Mouse (Mus musculus) intestine, embryonic 15.5 days (tissue): Measurements from ENCODE around the gene Pdcd7. TPM values are rescaled to one million over a fixed set of nuclear protein-coding genes. Genes with fewer than 3 reads are reported as not detected.

Experiments
- ATAC-seq: fragments of 200-750 bp; cut with Nextera tagmentation; 2 replicates; pipeline ENCODE4 v1.8.0; 2017; ENCODE audit warnings: moderate TSS enrichment, moderate library complexity
- H3K27ac ChIP-seq: fragments of 300-500 bp; sonication (generic); 2 replicates; pipeline ENCODE4 v1.5.1; 2015; ENCODE audit warnings: mild to moderate bottlenecking, inconsistent platforms
- H3K27me3 ChIP-seq: fragments of 300-500 bp; sonication (generic); replicated peaks from 2 replicates; pipeline ENCODE4 v1.6.1; 2015; ENCODE audit warnings: inconsistent platforms
- H3K36me3 ChIP-seq: fragments of 300-500 bp; sonication (generic); 2 replicates; pipeline ENCODE4 v1.6.1; 2015; ENCODE audit warnings: inconsistent platforms
- H3K4me1 ChIP-seq: fragments of 300-500 bp; sonication (generic); replicated peaks from 2 replicates; pipeline ENCODE4 v1.6.1; 2015; ENCODE audit warnings: inconsistent platforms
- H3K4me2 ChIP-seq: fragments of 300-500 bp; sonication (generic); replicated peaks from 2 replicates; pipeline ENCODE4 v1.6.1; 2015; ENCODE audit warnings: mild to moderate bottlenecking, inconsistent platforms
- H3K4me3 ChIP-seq: fragments of 300-500 bp; sonication (generic); replicated peaks from 2 replicates; pipeline ENCODE4 v1.5.1; 2015; ENCODE audit warnings: inconsistent platforms
- H3K9ac ChIP-seq: fragments of 300-500 bp; sonication (generic); 2 replicates; pipeline ENCODE4 v1.6.1; 2015; ENCODE audit warnings: inconsistent platforms
- H3K9me3 ChIP-seq: fragments of 300-500 bp; sonication (generic); 2 replicates; pipeline ENCODE4 v1.6.1; 2016; ENCODE audit warnings: inconsistent platforms
- WGBS: fragments of 180-500 bp; shearing (Covaris S2); methylation state at CpG from one replicate; pipeline ENCODE4 v1.1.7; 2015; 5-methylcytosine and 5-hydroxymethylcytosine counted together
- polyA plus RNA-seq: library from polyadenylated mRNA; unstranded; fragments of >200 nt; fragmentation: Nextera tagmentation; extraction: Ambion mirVana; gene quantifications from 2 replicates; pipeline ENCODE4 v1.2.1, GENCODE M21; 2015

Pdcd7 gene
- polyA plus RNA-seq, 1 experiment from 2014 or later: 8.7 TPM

DNA sequence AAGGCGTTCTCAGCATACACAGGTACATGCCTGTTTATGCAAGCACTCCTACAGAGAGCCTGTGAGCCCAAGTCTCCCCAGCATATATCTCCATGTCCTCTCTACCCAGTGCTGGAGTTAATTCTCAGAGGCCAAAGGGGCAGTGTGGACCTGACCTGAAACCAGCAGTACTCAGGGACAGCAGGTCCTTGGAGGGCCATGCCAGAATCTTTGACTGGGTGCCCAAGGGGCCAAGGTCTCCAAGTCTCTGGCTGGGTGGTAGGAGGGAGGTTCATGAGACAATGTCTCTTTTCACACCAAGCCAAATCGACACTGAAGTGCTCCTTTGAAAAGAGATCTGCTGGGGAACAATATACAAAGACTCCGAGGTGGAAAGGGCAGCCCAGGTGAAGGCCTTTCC is 62.0 kb downstream of the Pdcd7 start:
- Histone ChIP-seq H3K4me1 (no peaks in the 10 kb centered on the region), H3K27ac (no peak overlapping the region), H3K4me3 (no peak overlapping the region), H3K4me2 (no peak overlapping the region), H3K27me3 (no peaks in the 10 kb centered on the region; the same call in 1 of the 2 replicates), H3K9me3 (no peaks in the 10 kb centered on the region), H3K36me3 (no peaks in the 10 kb centered on the region), H3K9ac (no peak overlapping the region)
- 68% methylated on average over 3 of the region's 3 CpGs for WGBS
- no peak for ATAC-seq

DNA sequence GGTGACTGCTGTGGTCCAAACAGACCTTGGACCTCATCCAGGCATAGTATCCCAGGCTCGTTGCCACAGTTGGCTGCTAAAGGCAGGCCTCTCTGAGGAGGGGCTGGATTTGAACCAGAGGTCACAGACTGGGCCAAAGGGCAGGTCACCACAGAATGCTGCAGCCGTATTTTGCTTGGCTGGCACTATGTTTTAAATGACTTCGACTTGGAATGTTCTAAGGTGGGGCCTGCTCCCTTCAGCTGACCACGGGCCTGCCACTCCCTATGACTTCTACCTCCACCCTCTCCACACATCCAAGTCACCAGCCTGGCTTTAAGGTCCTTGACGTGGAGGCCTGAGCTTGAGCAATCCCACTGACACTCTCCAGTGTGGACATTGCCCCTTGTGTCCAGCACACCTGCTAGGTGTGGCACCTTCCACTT is 63.0 kb downstream of the Pdcd7 start:
- peak; percentile 94 for ATAC-seq
- H3K4me1 ChIP-seq: no peaks in the 10 kb centered on the region
- H3K4me3 ChIP-seq: no peak overlapping the region
- no peaks in the 10 kb centered on the region for H3K36me3 ChIP-seq
- H3K9ac ChIP-seq: no peak overlapping the region
- H3K4me2 ChIP-seq: no peak overlapping the region
- H3K9me3 ChIP-seq: no peaks in the 10 kb centered on the region
- H3K27me3 ChIP-seq: no peaks in the 10 kb centered on the region; the same call in 1 of the 2 replicates
- no peak overlapping the region for H3K27ac ChIP-seq
- WGBS: 52% methylated on average over 5 of the region's 5 CpGs

Other genes starting within 250 kb of the Pdcd7 start
- 21.1 and 22.7 TPM in 2 replicates for gene Igdcc4, start 244.6 kb upstream of the Pdcd7 start, polyA plus RNA-seq
- 0.99 and 1.4 TPM in 2 replicates for gene Igdcc3, start 204.9 kb upstream of the Pdcd7 start, polyA plus RNA-seq
- gene Parp16, start 150.8 kb upstream of the Pdcd7 start, polyA plus RNA-seq: 9.4 and 9.7 TPM in 2 replicates
- gene Cilp, start 80.9 kb upstream of the Pdcd7 start, polyA plus RNA-seq: 1.5 and 1.8 TPM in 2 replicates
- gene Clpx, start 51.8 kb upstream of the Pdcd7 start, polyA plus RNA-seq: 45.8 and 48.5 TPM in 2 replicates
- gene Ubap1l, start 14.9 kb downstream of the Pdcd7 start, polyA plus RNA-seq: 0.21 and 0.40 TPM in 2 replicates
- 2.5 and 2.6 TPM in 2 replicates for gene Kbtbd13, start 45.5 kb downstream of the Pdcd7 start, polyA plus RNA-seq
- gene Rasl12, start 52.4 kb downstream of the Pdcd7 start, polyA plus RNA-seq: 4.2 and 4.7 TPM in 2 replicates
- gene Slc51b, start 76.9 kb downstream of the Pdcd7 start, polyA plus RNA-seq: 7.4 and 8.7 TPM in 2 replicates
- gene Mtfmt, start 89.7 kb downstream of the Pdcd7 start, polyA plus RNA-seq: 18.6 and 22.1 TPM in 2 replicates
- gene Spg21, start 114.8 kb downstream of the Pdcd7 start, polyA plus RNA-seq: 90.2 and 102 TPM in 2 replicates
- not detected in 2 replicates for gene Ankdd1a, start 174.1 kb downstream of the Pdcd7 start, polyA plus RNA-seq
- 11.0 and 11.2 TPM in 2 replicates for gene Plekho2, start 233.9 kb downstream of the Pdcd7 start, polyA plus RNA-seq
- 9.1 and 9.6 TPM in 2 replicates for gene Pif1, start 241.1 kb downstream of the Pdcd7 start, polyA plus RNA-seq